ENCODE assay signal across 32 mouse cellular contexts in the genomic region with DNA sequence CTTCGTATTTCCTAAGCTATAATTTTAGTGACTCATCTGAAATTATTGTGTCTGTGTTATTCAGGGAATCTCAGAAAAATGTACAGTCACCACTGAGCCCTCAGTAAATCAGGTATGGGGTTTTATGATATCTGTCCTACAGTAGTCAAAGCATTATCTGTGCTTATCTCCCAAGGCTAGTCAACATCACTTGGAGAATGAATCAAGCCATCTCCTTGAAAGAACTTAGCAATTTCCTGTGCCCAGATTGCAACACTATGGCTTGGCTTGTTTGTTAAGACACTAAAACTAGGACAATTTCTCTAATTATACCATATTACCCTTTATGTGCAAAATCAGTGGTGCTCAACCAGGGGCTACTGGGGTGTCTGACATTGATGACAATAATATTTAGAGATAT. TPM values are rescaled to one million over a fixed set of nuclear protein-coding genes. Genes with fewer than 3 reads are reported as not detected.
"Had no signal": no experiment of that assay in that cellular context is flagged by ENCODE, and none has a peak within 500 bp of the region (broad histone marks: within the 10 kb centered on the region; RNA-seq: fewer than 3 reads in every experiment).

No protein-coding gene starts in this region.

- H3K4me3 ChIP-seq: layer of hippocampus, adult 2 months; limb, embryonic 10.5 days; limb, embryonic 13.5 days; liver, embryonic 12.5 days; liver, embryonic 15.5 days; lung, embryonic 15.5 days; neural tube, embryonic 12.5 days; neural tube, embryonic 15.5 days had no signal

- H3K4me1 ChIP-seq: limb, embryonic 10.5 days; limb, embryonic 13.5 days; liver, embryonic 12.5 days; liver, embryonic 15.5 days; lung, embryonic 15.5 days; neural tube, embryonic 12.5 days; neural tube, embryonic 15.5 days had no signal

- DNase-seq: kidney, adult 9 months; kidney, postnatal 14 days; layer of hippocampus, adult 9-11 months; liver; lung, adult 18-20 months; lung, postnatal 14 days; lung, postnatal 4 days; midbrain, embryonic 14.5 days; right cerebral cortex, adult 18-20 months; right cerebral cortex, postnatal 14 days; right cerebral cortex, postnatal 4 days; thymus, postnatal 25 days had no signal

- H3K9ac ChIP-seq: limb, embryonic 13.5 days; liver, embryonic 12.5 days; liver, embryonic 15.5 days; lung, embryonic 15.5 days; neural tube, embryonic 12.5 days; neural tube, embryonic 15.5 days had no signal

- H3K27ac ChIP-seq: layer of hippocampus, adult 2 months; limb, embryonic 10.5 days; limb, embryonic 13.5 days; liver, embryonic 12.5 days; liver, embryonic 15.5 days; lung, embryonic 15.5 days; neural tube, embryonic 12.5 days; neural tube, embryonic 15.5 days; stomach, postnatal 0 days had no signal

- H3K27me3 ChIP-seq: limb, embryonic 13.5 days; liver, embryonic 12.5 days; liver, embryonic 15.5 days; lung, embryonic 15.5 days; neural tube, embryonic 12.5 days; neural tube, embryonic 15.5 days had no signal

- H3K9me3 ChIP-seq: limb, embryonic 10.5 days; limb, embryonic 13.5 days; liver, embryonic 12.5 days; liver, embryonic 15.5 days; lung, embryonic 15.5 days; neural tube, embryonic 12.5 days; neural tube, embryonic 15.5 days had no signal

- H3K36me3 ChIP-seq: limb, embryonic 10.5 days; limb, embryonic 13.5 days; liver, embryonic 12.5 days; liver, embryonic 15.5 days; lung, embryonic 15.5 days; neural tube, embryonic 12.5 days; neural tube, embryonic 15.5 days had no signal

RNA-seq across cellular contexts. Expression of a gene that starts 58.9 kb away (rescaled TPM):
- total RNA-seq: layer of hippocampus, adult 2 months; layer of hippocampus, postnatal 25 days; left cerebral cortex, adult 18-20 months; left cerebral cortex, postnatal 25 days; megakaryocyte progenitor cell, adult 5-6 weeks; megakaryocyte-erythroid progenitor cell, adult 5-6 weeks; midbrain, postnatal 0 days had no signal
- polyA plus RNA-seq: kidney, embryonic 16.5 days; large intestine, adult 2 months; limb, embryonic 10.5 days; limb, embryonic 13.5 days; liver, embryonic 12.5 days; liver, embryonic 15.5 days; lung, embryonic 15.5 days; midbrain, embryonic 11.5 days; midbrain, postnatal 0 days; neural tube, embryonic 12.5 days; neural tube, embryonic 15.5 days; stomach, embryonic 14.5 days; stomach, postnatal 0 days; thymus, postnatal 0 days had no signal
